Mouse (Mus musculus) forebrain, embryonic 16.5 days (tissue): Measurements from ENCODE around the gene Il10rb. TPM values are rescaled to one million over a fixed set of nuclear protein-coding genes. Genes with fewer than 3 reads are reported as not detected.

Experiments used
- ATAC-seq: fragments of 200-750 bp; cut with Nextera tagmentation; 2 replicates; pipeline ENCODE4 v1.8.0; 2017; ENCODE audit warnings: mild to moderate bottlenecking, moderate library complexity
- H3K27ac ChIP-seq: fragments of 300-500 bp; sonication (generic); 2 replicates; pipeline ENCODE4 v1.5.1; 2014; ENCODE audit warnings: low read length, control low read depth
- H3K27me3 ChIP-seq: fragments of 300-500 bp; sonication (generic); replicated peaks from 2 replicates; pipeline ENCODE4 v1.6.1; 2014; ENCODE audit warnings: low read length; ENCODE audit not compliant: control insufficient read depth, insufficient read depth
- H3K36me3 ChIP-seq: fragments of 300-500 bp; sonication (generic); 2 replicates; pipeline ENCODE4 v1.6.1; 2014; ENCODE audit not compliant: control insufficient read depth, insufficient read depth
- H3K4me1 ChIP-seq: fragments of 300-500 bp; sonication (generic); replicated peaks from 2 replicates; pipeline ENCODE4 v1.6.1; 2014; ENCODE audit warnings: low read length; ENCODE audit not compliant: control insufficient read depth, insufficient read depth
- H3K4me2 ChIP-seq: fragments of 300-500 bp; sonication (generic); 2 replicates; pipeline ENCODE4 v1.6.1; 2014; ENCODE audit warnings: mild to moderate bottlenecking, low read length, control low read depth
- H3K4me3 ChIP-seq: fragments of 300-500 bp; sonication (generic); replicated peaks from 2 replicates; pipeline ENCODE4 v1.5.1; 2014; ENCODE audit warnings: mild to moderate bottlenecking, low read length, control low read depth
- H3K9ac ChIP-seq: fragments of 300-500 bp; sonication (generic); replicated peaks from 2 replicates; pipeline ENCODE4 v1.6.1; 2014; ENCODE audit warnings: low read depth, low read length, control low read depth
- H3K9me3 ChIP-seq: fragments of 300-500 bp; sonication (generic); 2 replicates; pipeline ENCODE4 v1.6.1; 2016; ENCODE audit warnings: low read length; ENCODE audit not compliant: control insufficient read depth
- WGBS: fragments of 180-500 bp; shearing (Covaris S2); extraction: QIAGEN DNeasy Blood & Tissue Kit; methylation state at CpG from one replicate; pipeline ENCODE4 v1.1.7; 2014; 5-methylcytosine and 5-hydroxymethylcytosine counted together
- polyA plus RNA-seq: library from polyadenylated mRNA; unstranded; fragments of >200 nt; fragmentation: Nextera tagmentation; extraction: Ambion mirVana; gene quantifications from 2 replicates; pipeline ENCODE4 v1.2.1, GENCODE M21; 2015

Gene Il10rb
- polyA plus RNA-seq, 1 experiment from 2014 or later, result 8.9 TPM

- H3K9me3 ChIP-seq, result no peaks in the 10 kb centered on the region
- no peak overlapping the region for H3K4me2 ChIP-seq
- ATAC-seq, result no peak
- no peaks in the 10 kb centered on the region for H3K36me3 ChIP-seq
- no peak overlapping the region for H3K27ac ChIP-seq
- H3K27me3 ChIP-seq, result no peaks in the 10 kb centered on the region
- H3K4me1 ChIP-seq, result peaks cover 19% of the 10 kb centered on the region
- no peak overlapping the region for H3K4me3 ChIP-seq
- no peak overlapping the region for H3K9ac ChIP-seq
- WGBS, result 78% methylated on average over 3 of the region's 3 CpGs
Observed at GRCm38 (mm10) chr16:91462644-91463043, 56.7 kb downstream of the Il10rb start.

GRCm38 (mm10) chr16:91463400-91463799 is 57.4 kb downstream of the Il10rb start:
- peaks cover 19% of the 10 kb centered on the region for H3K4me1 ChIP-seq
- ATAC-seq, result no peak
- no peak overlapping the region for H3K27ac ChIP-seq
- no peak overlapping the region for H3K4me3 ChIP-seq
- no peak overlapping the region for H3K9ac ChIP-seq
- no peaks in the 10 kb centered on the region for H3K27me3 ChIP-seq
- 96% methylated on average over 2 of the region's 2 CpGs for WGBS
- H3K4me2 ChIP-seq, result no peak overlapping the region
- no peaks in the 10 kb centered on the region for H3K9me3 ChIP-seq
- no peaks in the 10 kb centered on the region for H3K36me3 ChIP-seq

- no peak overlapping the region for H3K27ac ChIP-seq
- peak overlapping the region; percentile 66 for H3K4me3 ChIP-seq
- no peaks in the 10 kb centered on the region for H3K36me3 ChIP-seq
- peak overlapping the region; percentile 64 for H3K9ac ChIP-seq
- no peak for ATAC-seq
- H3K9me3 ChIP-seq, result no peaks in the 10 kb centered on the region
- 85% methylated on average over 4 of the region's 4 CpGs for WGBS
- H3K4me2 ChIP-seq, result peak overlapping the region; percentile 63
- H3K27me3 ChIP-seq, result no peaks in the 10 kb centered on the region
- peaks cover 19% of the 10 kb centered on the region for H3K4me1 ChIP-seq
Observed at GRCm38 (mm10) chr16:91463836-91464400, 58.0 kb downstream of the Il10rb start.

- Histone ChIP-seq H3K4me2 (peak overlapping the region; percentile 63), H3K4me3 (peak overlapping the region; percentile 66), H3K9ac (peak overlapping the region; percentile 64), H3K4me1 (peaks cover 19% of the 10 kb centered on the region), H3K36me3 (no peaks in the 10 kb centered on the region), H3K27me3 (no peaks in the 10 kb centered on the region), H3K9me3 (no peaks in the 10 kb centered on the region), H3K27ac (peak overlapping the region; percentile 85)
- WGBS, result 2% methylated on average over 44 of the region's 44 CpGs
- ATAC-seq, result peak; percentile 96
Observed at GRCm38 (mm10) chr16:91464594-91465504, 58.9 kb downstream of the Il10rb start.

- H3K9me3 ChIP-seq, result no peaks in the 10 kb centered on the region
- no peak for ATAC-seq
- peak overlapping the region; percentile 63 for H3K4me2 ChIP-seq
- H3K4me1 ChIP-seq, result peaks cover 19% of the 10 kb centered on the region
- H3K9ac ChIP-seq, result peak overlapping the region; percentile 64
- H3K4me3 ChIP-seq, result peak overlapping the region; percentile 66
- H3K27me3 ChIP-seq, result no peaks in the 10 kb centered on the region
- no peak overlapping the region for H3K27ac ChIP-seq
- WGBS, result 49% methylated on average over 13 of the region's 13 CpGs
- no peaks in the 10 kb centered on the region for H3K36me3 ChIP-seq
Observed at GRCm38 (mm10) chr16:91465505-91466240, 59.7 kb downstream of the Il10rb start.

- ATAC-seq, result no peak
- Histone ChIP-seq H3K9me3 (no peaks in the 10 kb centered on the region), H3K36me3 (no peaks in the 10 kb centered on the region), H3K4me1 (peaks cover 19% of the 10 kb centered on the region), H3K27ac (no peak overlapping the region), H3K9ac (no peak overlapping the region), H3K4me2 (0 out of 2 replicates have a peak overlapping the region, but pooled peaks have one; percentile 8), H3K4me3 (no peak overlapping the region), H3K27me3 (no peaks in the 10 kb centered on the region)
- WGBS, result 48% methylated on average over 6 of the region's 6 CpGs
Observed at GRCm38 (mm10) chr16:91466566-91466965, 60.6 kb downstream of the Il10rb start.

GRCm38 (mm10) chr16:91470470-91470869 is 64.5 kb downstream of the Il10rb start:
- no peak for ATAC-seq
- 87% methylated on average over 3 of the region's 3 CpGs for WGBS
- Histone ChIP-seq H3K27ac (no peak overlapping the region), H3K9me3 (no peaks in the 10 kb centered on the region), H3K9ac (no peak overlapping the region), H3K4me3 (no peak overlapping the region), H3K27me3 (no peaks in the 10 kb centered on the region), H3K4me1 (peaks cover 12% of the 10 kb centered on the region), H3K4me2 (no peak overlapping the region), H3K36me3 (no peaks in the 10 kb centered on the region)

- WGBS, result 87% methylated on average over 6 of the region's 6 CpGs
Observed at GRCm38 (mm10) chr16:91471481-91471880, 65.5 kb downstream of the Il10rb start.

More at GRCm38 (mm10) chr16:91471481-91471880, 65.5 kb downstream of the Il10rb start:
- no peak overlapping the region for H3K4me2 ChIP-seq
- H3K9me3 ChIP-seq, result no peaks in the 10 kb centered on the region
- no peak overlapping the region for H3K4me3 ChIP-seq
- H3K27me3 ChIP-seq, result no peaks in the 10 kb centered on the region
- no peak overlapping the region for H3K27ac ChIP-seq
- no peaks in the 10 kb centered on the region for H3K36me3 ChIP-seq
- H3K4me1 ChIP-seq, result peaks cover 3% of the 10 kb centered on the region
- no peak overlapping the region for H3K9ac ChIP-seq
- ATAC-seq, result no peak
